Mouse (Mus musculus) left cerebral cortex, postnatal 14 days (tissue): ENCODE measurements around the gene Usp35. TPM values are rescaled to one million over a fixed set of nuclear protein-coding genes. Genes with fewer than 3 reads are reported as not detected.

ENCODE experiments used
- DNase-seq, 2 experiments: peaks; one replicate each; pipeline ENCODE4 v3.0.0; 2021 to 2022; ENCODE audit warnings: low spot score in 2 of 2, mixed read lengths in 1 of 2
- intact Hi-C: fragments of 180-260 bp; cut with DNase I; formaldehyde crosslinking; loops from one replicate; pipeline ENCODE4 v1.15.1; 2025
- long read RNA-seq, 2 experiments: library from polyadenylated mRNA; stranded (forward); transcript quantifications; one replicate each; pipeline ENCODE4 v2.0.0; 2021
- total RNA-seq, 2 experiments: library from RNA; stranded (reverse); gene quantifications; 2 replicates each; pipeline ENCODE4 v1.2.3; 2021

Gene Usp35
- 10 to 100 TPM; 12.2 to 13.5 TPM for total RNA-seq
- long read RNA-seq, experiment 1, full-length matches to known transcripts, result 6 of 11 reads
- long read RNA-seq, experiment 1, partial matches to known transcripts, result 4 of 11 reads
- long read RNA-seq, experiment 1, other reads (novel, unspliced or antisense), result 1 of 11 reads
- long read RNA-seq, experiment 2, full-length matches to known transcripts, result 5 of 10 reads
- long read RNA-seq, experiment 2, partial matches to known transcripts, result 3 of 10 reads
- long read RNA-seq, experiment 2, other reads (novel, unspliced or antisense), result 2 of 10 reads

DNA sequence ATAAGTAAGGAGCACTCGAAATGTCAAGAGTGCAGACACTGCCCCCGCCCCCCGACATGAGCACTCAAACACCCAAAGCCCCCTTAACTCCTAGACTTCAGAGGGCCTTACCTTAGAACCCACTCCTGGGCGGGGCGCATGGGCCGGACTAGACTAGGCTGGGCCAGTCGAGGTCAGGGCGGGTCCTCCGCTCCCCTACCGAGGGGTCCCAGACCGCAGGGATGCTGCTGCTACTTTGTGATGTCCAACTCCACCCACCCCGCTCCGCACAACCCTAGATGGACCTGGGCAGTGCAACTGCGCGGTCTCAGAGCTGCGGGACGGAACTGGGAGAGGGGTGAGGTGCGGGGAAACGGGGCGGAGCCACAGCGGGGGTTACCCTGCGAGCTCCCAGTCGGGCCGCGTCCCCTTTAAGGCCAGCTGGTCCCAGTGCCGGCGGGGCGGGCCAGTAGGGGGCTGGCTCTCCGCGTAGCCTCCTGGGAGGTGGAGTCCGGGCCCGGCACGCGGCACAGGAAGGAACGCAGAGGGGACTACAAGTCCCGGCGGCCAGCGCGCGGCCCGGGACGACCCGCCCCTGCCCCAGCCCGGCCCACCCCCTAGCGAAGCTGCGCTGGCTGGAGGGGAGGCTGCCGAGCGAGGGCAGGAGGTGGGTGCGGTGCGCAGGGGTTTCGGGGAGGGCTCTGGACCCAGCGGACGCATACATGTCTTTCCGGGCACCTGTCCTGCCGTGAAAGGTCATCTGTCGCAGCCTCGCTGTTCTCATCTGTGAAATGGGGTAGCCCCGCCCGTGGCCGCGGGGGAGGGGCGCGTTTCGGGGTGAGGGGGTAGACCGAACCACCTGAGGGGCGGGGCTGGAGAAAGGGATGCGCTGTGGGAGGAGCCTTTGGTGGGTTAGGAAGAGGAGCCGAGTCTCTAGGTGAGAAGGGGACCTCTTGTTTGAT, at the start of gene Usp35, which contains the start of gene Kctd21:
TSS of gene Usp35 (minus strand) at position 295 of the 941 bp plus-strand sequence.
TSS of gene Kctd21 (plus strand) at position 602 of the 941 bp plus-strand sequence.
- intact Hi-C loops, result no loop called here
- peak; percentile 93 to 94 for DNase-seq

- intact Hi-C loops, result no loop called here
- DNase-seq, result no peak
Observed at GRCm38 (mm10) chr7:97380500-97381123, 48.8 kb upstream of the Usp35 start.

DNA sequence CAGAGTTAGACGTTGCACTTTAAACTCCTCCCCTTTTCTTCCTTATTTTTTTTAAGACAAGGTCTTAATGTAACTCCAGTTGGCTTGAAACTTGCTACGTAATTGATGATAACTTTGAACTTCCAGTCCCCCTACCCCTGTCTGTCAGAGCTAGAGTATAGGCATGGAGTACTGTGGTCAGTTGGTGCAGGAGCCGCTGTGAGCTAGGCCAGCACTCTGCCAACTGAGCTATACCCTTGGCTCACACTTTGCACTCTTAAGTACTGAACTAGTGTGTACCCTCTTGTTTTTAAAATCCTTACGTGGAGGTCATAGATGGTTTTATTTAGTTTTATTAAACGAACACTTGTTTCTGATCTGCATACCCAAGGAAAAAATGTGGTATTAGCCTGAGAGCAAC, 47.5 kb upstream of the Usp35 start:
- intact Hi-C loops, result no loop called here
- DNase-seq, result no peak

GRCm38 (mm10) chr7:97375906-97376305, 44.1 kb upstream of the Usp35 start:
- intact Hi-C loops, result no loop called here
- DNase-seq, result no peak

DNA sequence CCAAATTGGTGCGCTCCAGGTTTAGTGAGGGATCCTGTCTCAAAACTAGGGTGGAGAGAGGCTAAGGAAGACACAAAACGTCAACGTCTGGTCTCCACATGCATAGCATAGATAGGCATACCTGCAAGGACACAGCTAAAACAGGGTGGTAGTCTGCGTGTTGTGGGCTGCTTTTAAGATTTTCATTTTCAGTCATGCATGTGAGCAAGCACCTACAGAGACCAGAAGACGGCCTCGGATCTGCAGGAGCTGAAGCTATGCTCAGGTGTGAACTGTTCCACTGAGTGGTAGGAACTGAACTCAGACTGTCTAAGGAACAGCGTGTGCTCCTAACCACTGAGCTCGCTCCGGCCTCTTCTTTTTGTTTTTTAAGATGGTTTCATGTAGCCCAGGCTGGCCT, 43.3 kb upstream of the Usp35 start:
- DNase-seq, result no peak
- intact Hi-C loops, result no loop called here

GRCm38 (mm10) chr7:97365887-97366286, 34.1 kb upstream of the Usp35 start:
- intact Hi-C loops, result no loop called here

GRCm38 (mm10) chr7:97361467-97361866, 29.6 kb upstream of the Usp35 start:
- intact Hi-C loops, result no loop called here
- no peak for DNase-seq

More at GRCm38 (mm10) chr7:97365887-97366286, 34.1 kb upstream of the Usp35 start:
- DNase-seq, result no peak

- no peak for DNase-seq
- intact Hi-C loops, result no loop called here
Observed at GRCm38 (mm10) chr7:97360955-97361354, 29.1 kb upstream of the Usp35 start.

DNA sequence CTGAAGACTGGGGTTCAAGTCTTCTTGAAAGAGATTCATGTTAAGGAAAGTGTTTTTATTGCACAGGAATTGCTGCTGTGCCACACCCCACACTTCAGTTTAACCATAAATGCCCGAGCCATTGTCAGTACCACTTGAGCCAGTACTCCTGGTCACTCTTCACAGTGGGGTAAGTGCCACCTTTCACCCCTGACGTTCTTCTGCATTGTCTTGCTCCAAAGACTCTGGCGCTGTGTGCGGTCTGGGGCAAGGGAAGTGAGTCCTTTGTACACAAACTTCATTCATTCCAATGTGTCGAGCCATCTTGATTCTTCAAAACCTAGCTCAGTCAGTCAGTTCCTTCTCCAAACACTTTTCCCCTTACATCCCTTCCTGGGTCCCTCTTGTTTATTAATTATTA, 28.3 kb upstream of the Usp35 start:
- intact Hi-C loops, result no loop called here
- DNase-seq, result no peak

DNA sequence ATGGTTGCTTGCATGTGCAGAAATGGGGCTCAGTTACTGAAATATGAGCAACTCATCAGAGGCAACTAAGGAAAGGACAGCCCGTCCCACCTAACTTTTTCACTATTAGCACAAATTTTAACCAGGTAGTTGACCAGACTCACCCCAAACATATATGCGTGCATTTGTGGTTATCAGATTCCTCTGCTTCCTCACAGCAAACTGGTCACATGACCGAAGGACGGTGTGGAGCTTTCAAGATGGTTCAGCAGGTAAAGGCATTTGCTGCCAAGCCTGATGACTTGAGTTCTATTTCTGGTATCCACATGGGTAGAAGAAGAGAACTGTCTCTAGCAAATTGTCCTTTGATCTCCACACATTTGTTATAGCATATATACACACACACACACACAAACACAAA, 26.5 kb upstream of the Usp35 start:
- intact Hi-C loops, result no loop called here
- DNase-seq, result no peak

DNA sequence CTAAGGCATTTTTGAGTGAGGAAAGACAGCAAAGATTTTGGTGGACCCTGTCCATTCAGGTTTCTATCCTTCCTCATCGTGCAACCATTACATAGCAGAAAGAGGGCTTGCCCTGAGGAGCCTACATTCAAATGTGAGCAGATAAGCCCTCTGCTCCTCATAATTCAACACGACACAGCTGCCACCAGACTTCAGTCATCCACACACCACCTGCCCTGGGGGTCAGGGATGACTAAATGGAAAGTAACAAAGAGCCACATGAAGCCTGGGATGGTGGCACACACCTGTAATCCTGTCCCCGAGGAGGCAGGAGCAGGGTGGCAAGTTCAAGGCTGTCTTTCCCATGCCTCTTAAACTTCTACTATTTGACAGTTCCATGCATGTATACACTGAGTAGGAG, 26.0 kb upstream of the Usp35 start:
- intact Hi-C loops, result no loop called here
- no peak for DNase-seq

DNA sequence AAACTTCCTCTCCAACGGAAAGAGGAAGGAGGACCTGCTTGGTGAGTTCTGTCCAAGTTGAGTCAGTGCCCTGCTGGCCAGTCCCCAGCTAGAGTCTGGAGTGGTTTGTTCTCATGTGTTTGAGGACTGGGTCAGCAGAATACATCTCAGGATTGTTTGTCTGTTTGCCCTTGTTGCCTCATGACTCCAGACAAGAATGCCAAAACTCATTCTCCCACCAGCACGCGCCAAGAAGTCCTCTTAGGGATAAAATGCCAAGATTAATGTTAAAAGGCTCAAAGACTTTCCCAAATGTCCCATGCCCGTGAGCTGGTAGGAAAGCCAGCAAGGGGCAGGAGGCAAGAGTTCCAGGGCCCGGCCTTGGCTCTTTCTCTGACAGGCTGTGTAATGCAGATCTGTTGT, 25.1 kb upstream of the Usp35 start:
- DNase-seq, result peak in 1 of 2 experiments; percentile 36
- intact Hi-C loops, result no loop called here

DNA sequence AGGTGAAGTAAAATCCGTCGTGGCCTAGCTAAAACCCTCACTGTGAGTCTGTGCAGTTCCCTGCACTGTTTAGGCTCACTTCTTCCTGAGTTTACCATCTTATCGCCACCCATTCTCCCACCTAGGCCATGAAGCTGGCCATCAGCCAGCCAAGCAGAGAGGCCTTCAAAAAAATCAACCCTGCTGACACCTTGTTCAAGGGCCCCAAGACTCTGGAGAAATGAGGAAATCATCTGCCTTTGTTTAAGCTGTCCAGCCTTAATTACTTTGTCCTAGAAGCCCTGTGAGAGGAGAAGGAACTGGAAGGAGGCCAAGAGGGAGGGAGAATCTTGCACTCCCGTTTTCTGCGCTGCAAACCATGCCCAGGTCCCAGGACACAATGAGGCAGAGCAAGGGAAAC, 24.4 kb upstream of the Usp35 start:
- intact Hi-C loops, result no loop called here
- DNase-seq, result no peak

GRCm38 (mm10) chr7:97355068-97355841, 23.4 kb upstream of the Usp35 start:
- peak in 1 of 2 experiments; percentile 53 for DNase-seq
- intact Hi-C loops, result no loop called here

GRCm38 (mm10) chr7:97353356-97353755, 21.5 kb upstream of the Usp35 start:
- intact Hi-C loops, result no loop called here
- DNase-seq, result no peak

- DNase-seq, result no peak
- intact Hi-C loops, result no loop called here
Observed at GRCm38 (mm10) chr7:97351792-97352513, 20.1 kb upstream of the Usp35 start.

- DNase-seq, result no peak
Observed at GRCm38 (mm10) chr7:97350891-97351290, 19.1 kb upstream of the Usp35 start.

GRCm38 (mm10) chr7:97349438-97349837, 17.6 kb upstream of the Usp35 start:
- intact Hi-C loops, result no loop called here
- no peak for DNase-seq

More at GRCm38 (mm10) chr7:97350891-97351290, 19.1 kb upstream of the Usp35 start:
- intact Hi-C loops, result no loop called here

DNA sequence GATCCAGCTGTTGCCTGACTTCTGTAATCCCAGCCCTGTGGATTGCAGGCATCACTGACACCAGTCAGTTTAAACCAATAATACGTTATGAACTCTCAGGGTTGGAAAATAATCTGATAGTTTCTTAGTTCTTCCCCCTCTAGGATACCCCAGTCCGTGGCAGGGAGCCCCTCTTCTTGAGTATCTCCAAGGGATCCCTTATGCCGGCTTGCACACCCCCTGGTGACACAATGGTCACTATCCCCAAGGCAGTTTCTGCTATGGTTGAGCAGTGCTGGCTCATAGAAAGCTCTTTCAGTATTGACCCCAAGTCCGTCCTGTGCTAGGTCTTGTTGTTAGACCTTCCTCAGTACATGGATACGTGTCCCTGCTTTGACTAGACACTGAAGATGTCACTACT, 17.0 kb upstream of the Usp35 start:
- intact Hi-C loops, result no loop called here
- no peak for DNase-seq
